ENCODE assay signal across 7 mouse cellular contexts in genomic region chr9:79714471-79715045, GRCm38 (mm10). TPM values are rescaled to one million over a fixed set of nuclear protein-coding genes. Genes with fewer than 3 reads are reported as not detected.
DNase-seq lines count a peak whose midpoint lies in the region; ATAC-seq and TF ChIP-seq lines count a peak whose summit lies in the region.

No protein-coding gene starts in this region.

- DNase-seq in R1 (ENCODE audit: low read depth, low spot score) = peak; percentile 21
- peak; percentile 82 for DNase-seq in brain, embryonic 14.5 days (ENCODE audit: low read depth)
- DNase-seq in gastrocnemius, postnatal 10 days = peak; percentile 80
- peak; percentile 76 for DNase-seq in liver, adult 2 months (ENCODE audit: extremely low read depth, low read depth, low spot score)

- 0 out of 2 replicates have a peak, but pooled peaks cover 3% of the 10 kb centered on the region for H3K27me3 ChIP-seq in hindbrain, embryonic 16.5 days (replicated peaks; ENCODE audit: control insufficient read depth, insufficient read depth, low read length)
- no peaks in the 10 kb centered on the region for H3K27me3 ChIP-seq in liver, adult 2 months (ENCODE audit: control insufficient read depth, insufficient read depth, low read length)
- no peaks in the 10 kb centered on the region for H3K27me3 ChIP-seq in myocyte (ENCODE audit: control insufficient read depth, insufficient read depth, insufficient read length)

- H3K4me1 ChIP-seq in hindbrain, embryonic 16.5 days (ENCODE audit: control insufficient read depth, insufficient read depth, low read depth, low read length) = peaks cover 25% of the 10 kb centered on the region
- peaks cover 6% of the 10 kb centered on the region for H3K4me1 ChIP-seq in liver, adult 2 months (ENCODE audit: control insufficient read depth, insufficient read depth, low read length)

- 4% methylated on average over 16 of the region's 16 CpGs for WGBS in hindbrain, embryonic 16.5 days
- WGBS in liver, adult 2 months = 4% methylated on average over 16 of the region's 16 CpGs

- TF ChIP-seq CTCF in brain, embryonic 14.5 days (IDR thresholded peaks at IDR 0.05; ENCODE audit: borderline replicate concordance, extremely low read depth, insufficient read depth, insufficient read length) = no peak
- peak; percentile 38; the same call in 1 of the 2 replicates for TF ChIP-seq CTCF in liver, adult 2 months (IDR thresholded peaks at IDR 0.05; ENCODE audit: low read depth, low read length)

- no peaks in the 10 kb centered on the region for H3K9me3 ChIP-seq in hindbrain, embryonic 16.5 days (ENCODE audit: control insufficient read depth, low read length)

- no peaks in the 10 kb centered on the region for H3K79me2 ChIP-seq in liver, adult 2 months (ENCODE audit: control insufficient read depth, insufficient read depth, low read length)
- H3K79me2 ChIP-seq in myocyte (ENCODE audit: control insufficient read depth, insufficient read depth) = no peaks in the 10 kb centered on the region

- no peak overlapping the region for H3K9ac ChIP-seq in hindbrain, embryonic 16.5 days (ENCODE audit: low read depth, low read length)
- H3K9ac ChIP-seq in liver, adult 2 months (ENCODE audit: low read depth, low read length) = peak overlapping the region; percentile 54; the same call in 1 of the 2 replicates

- H3K4me2 ChIP-seq in hindbrain, embryonic 16.5 days (ENCODE audit: low read length) = peak overlapping the region; percentile 50
- peak overlapping the region; percentile 64 for H3K4me2 ChIP-seq in myocyte (ENCODE audit: low read depth)

- ATAC-seq in hindbrain, embryonic 16.5 days = peak; percentile 64
- no peak for ATAC-seq in granulocyte monocyte progenitor cell, adult 5-6 weeks (replicated peaks; ENCODE audit: poor library complexity, severe bottlenecking)

- no peak overlapping the region for H3ac ChIP-seq in myocyte (ENCODE audit: control insufficient read depth, insufficient read length)

- H3K36me3 ChIP-seq in hindbrain, embryonic 16.5 days (ENCODE audit: control insufficient read depth, insufficient read depth, low read length) = no peaks in the 10 kb centered on the region
- no peaks in the 10 kb centered on the region for H3K36me3 ChIP-seq in liver, adult 2 months (ENCODE audit: control insufficient read depth, insufficient read depth, low read length)
- H3K36me3 ChIP-seq in myocyte (ENCODE audit: control insufficient read depth, insufficient read depth) = no peaks in the 10 kb centered on the region

- no peak for TF ChIP-seq POLR2A in brain, embryonic 14.5 days (IDR thresholded peaks at IDR 0.05; ENCODE audit: borderline replicate concordance, extremely low read depth, insufficient read depth, insufficient read length, poor library complexity, severe bottlenecking)
- TF ChIP-seq POLR2A in liver, adult 2 months (IDR thresholded peaks at IDR 0.05; ENCODE audit: extremely low read depth, insufficient read depth, low read length) = no peak
- TF ChIP-seq POLR2A in myocyte (IDR thresholded peaks at IDR 0.05; ENCODE audit: insufficient read length, low read depth) = no peak

- H3K27ac ChIP-seq in hindbrain, embryonic 16.5 days (ENCODE audit: low read depth, low read length) = no peak overlapping the region
- H3K27ac ChIP-seq in liver, adult 2 months (replicated peaks; ENCODE audit: insufficient read depth, low read depth, low read length) = no peak overlapping the region; the same call in 1 of the 2 replicates

- peak overlapping the region; percentile 21 for H3K4me3 ChIP-seq in hindbrain, embryonic 16.5 days (ENCODE audit: low read length)
- peak overlapping the region; percentile 43 for H3K4me3 ChIP-seq in liver, adult 2 months (ENCODE audit: insufficient read depth, low read depth, low read length)
- H3K4me3 ChIP-seq in myocyte = peak overlapping the region; percentile 17

TF ChIP-seq in myocyte, 11 proteins besides CTCF, POLR2A, EP300 and RAD21:
- no peak for TF ChIP-seq E2F4 (IDR thresholded peaks at IDR 0.05; ENCODE audit: insufficient read depth)

RNA-seq across cellular contexts. Expression of gene Col12a1, which starts 4.1 kb away (rescaled TPM):
- 13.5 and 25.7 TPM in 2 replicates for polyA plus RNA-seq in brain, embryonic 14.5 days (2012; rRNA removed)
- total RNA-seq in gastrocnemius, postnatal 10 days (2021) = 100 to 1,000 TPM in 1 of 2 experiments, 10 to 100 TPM in 1; 95.2 to 143 TPM
- polyA plus RNA-seq in hindbrain, embryonic 16.5 days (2015; fragmentation: Nextera tagmentation; extraction: Ambion mirVana) = 7.4 and 10.4 TPM in 2 replicates
- 0.60 and 1.0 TPM in 2 replicates for total RNA-seq in liver, adult 2 months (2014; rRNA removed)
- polyA plus RNA-seq in liver, adult 2 months (2012; rRNA removed) = 1.7 and 1.8 TPM in 2 replicates
- polyA plus RNA-seq in myocyte (2012; fragmentation: generic; extraction: Trizol) = 17.7 TPM
- not detected in 2 replicates for total RNA-seq in granulocyte monocyte progenitor cell, adult 5-6 weeks (2014; fragmentation: Nextera tagmentation)
- not detected in 2 replicates for total RNA-seq in granulocyte monocyte progenitor cell, adult 5-6 weeks (2017)

RNA-seq across cellular contexts. Expression of gene Cox7a2, which starts 45.1 kb away (rescaled TPM):
- polyA plus RNA-seq in brain, embryonic 14.5 days (2012; rRNA removed) = 446 and 566 TPM in 2 replicates
- 100 to 1,000 TPM; 471 to 585 TPM for total RNA-seq in gastrocnemius, postnatal 10 days (2021)
- polyA plus RNA-seq in hindbrain, embryonic 16.5 days (2015; fragmentation: Nextera tagmentation; extraction: Ambion mirVana) = 783 and 904 TPM in 2 replicates
- total RNA-seq in liver, adult 2 months (2014; rRNA removed) = 458 and 539 TPM in 2 replicates
- 163 and 249 TPM in 2 replicates for polyA plus RNA-seq in liver, adult 2 months (2012; rRNA removed)
- 495 TPM for polyA plus RNA-seq in myocyte (2012; fragmentation: generic; extraction: Trizol)
- 515 and 743 TPM in 2 replicates for total RNA-seq in granulocyte monocyte progenitor cell, adult 5-6 weeks (2014; fragmentation: Nextera tagmentation)
- total RNA-seq in granulocyte monocyte progenitor cell, adult 5-6 weeks (2017) = 166 and 202 TPM in 2 replicates

Comparison
In these comparisons a context has a peak if more than half of its experiments do, and no peak if none do; other contexts are left out.
1. DNase-seq: peak in every context shown above with its lines; median percentile 82 in brain, embryonic 14.5 days; 80 in gastrocnemius, postnatal 10 days; 76 in liver, adult 2 months; 21 in R1.